ENCODE assay signal across 10 mouse cellular contexts in genomic region chr15:95880616-95881151, GRCm38 (mm10).
DNase-seq lines count a peak whose midpoint lies in the region; ATAC-seq lines count a peak whose summit lies in the region.
"Had no signal": no experiment of that assay in that cellular context is flagged by ENCODE, and none has a peak within 500 bp of the region (broad histone marks: within the 10 kb centered on the region; RNA-seq: fewer than 3 reads in every experiment).

No protein-coding gene starts in this region.

- H3K4me2 ChIP-seq in heart, embryonic 13.5 days, result peak overlapping the region; percentile 48
- H3K4me2 ChIP-seq in hindbrain, embryonic 14.5 days (replicated peaks), result no peak overlapping the region

- no peak overlapping the region for H3K9ac ChIP-seq in heart, embryonic 13.5 days
- no peak overlapping the region for H3K9ac ChIP-seq in hindbrain, embryonic 14.5 days

- 8% methylated on average over 10 of the region's 10 CpGs for WGBS in heart, embryonic 13.5 days
- 33% methylated on average over 10 of the region's 10 CpGs for WGBS in hindbrain, embryonic 14.5 days

- no peak overlapping the region for H3K4me3 ChIP-seq in heart, embryonic 13.5 days
- H3K4me3 ChIP-seq in hindbrain, embryonic 14.5 days (replicated peaks; ENCODE audit: low read length), result no peak overlapping the region
- H3K4me3 ChIP-seq: myocyte had no signal

- peak; percentile 29 for DNase-seq in adrenal gland, adult 2 months
- DNase-seq in adrenal gland, postnatal 10 days, result no peak
- DNase-seq in kidney, postnatal 10 days, result peak; percentile 55
- DNase-seq in lung, postnatal 4 days, result peak; percentile 36 to 57
- no peak for DNase-seq in frontal cortex, postnatal 25 days (ENCODE audit: low spot score in 2 of 2)
- no peak for DNase-seq in hindbrain, embryonic 14.5 days (ENCODE audit: low spot score)
- DNase-seq in cerebellum, adult 8-10 months, result no peak
- DNase-seq: gastrocnemius, postnatal 14 days had no signal

- peak overlapping the region; percentile 79 for H3K27ac ChIP-seq in heart, embryonic 13.5 days (replicated peaks)
- no peak overlapping the region for H3K27ac ChIP-seq in hindbrain, embryonic 14.5 days

- no peaks in the 10 kb centered on the region for H3K27me3 ChIP-seq in heart, embryonic 13.5 days (replicated peaks)
- H3K27me3 ChIP-seq in hindbrain, embryonic 14.5 days (ENCODE audit: control insufficient read depth, insufficient read depth, low read length), result no peaks in the 10 kb centered on the region

- no peaks in the 10 kb centered on the region for H3K36me3 ChIP-seq in heart, embryonic 13.5 days
- no peaks in the 10 kb centered on the region for H3K36me3 ChIP-seq in hindbrain, embryonic 14.5 days (replicated peaks; ENCODE audit: control insufficient read depth, insufficient read depth)

- no peaks in the 10 kb centered on the region for H3K9me3 ChIP-seq in heart, embryonic 13.5 days
- no peaks in the 10 kb centered on the region for H3K9me3 ChIP-seq in hindbrain, embryonic 14.5 days (ENCODE audit: control insufficient read depth, low read length)

- peaks cover 52% of the 10 kb centered on the region for H3K4me1 ChIP-seq in heart, embryonic 13.5 days
- peaks cover 8% of the 10 kb centered on the region for H3K4me1 ChIP-seq in hindbrain, embryonic 14.5 days (replicated peaks; ENCODE audit: control insufficient read depth, insufficient read depth, low read length)

- ATAC-seq in heart, embryonic 13.5 days (ENCODE audit: extremely low read depth, insufficient number of reproducible peaks, low FRiP score, low TSS enrichment), result no peak; the same call in 1 of the 2 replicates
- ATAC-seq in hindbrain, embryonic 14.5 days (ENCODE audit: low FRiP score), result no peak

Comparison
In these comparisons a context has a peak if more than half of its experiments do, and no peak if none do; other contexts are left out.
1. DNase-seq: peak in adrenal gland, adult 2 months (single experiment), kidney, postnatal 10 days (single experiment) and lung, postnatal 4 days (2 of 2); none in adrenal gland, postnatal 10 days (single experiment), frontal cortex, postnatal 25 days (0 of 2), hindbrain, embryonic 14.5 days (single experiment) and cerebellum, adult 8-10 months (single experiment).